Mouse (Mus musculus): ENCODE measurements around the gene Lemd1. TPM values are rescaled to one million over a fixed set of nuclear protein-coding genes. Genes with fewer than 3 reads are reported as not detected.

Gene Lemd1
- total RNA-seq (2021): not detected
- long read RNA-seq, experiment 1: 0 reads
- long read RNA-seq, experiment 2: 0 reads

- DNase-seq: no peak
- intact Hi-C loops (cut with DNase I): no loop called here
These were observed at the start of gene Lemd1, which contains the start of gene AC124108.1 for GRCm38 (mm10) chr1:132191093-132191785. Gene Lemd1 (plus strand): TSS chr1:132191431. Gene AC124108.1 (plus strand): TSS chr1:132191457.

DNA sequence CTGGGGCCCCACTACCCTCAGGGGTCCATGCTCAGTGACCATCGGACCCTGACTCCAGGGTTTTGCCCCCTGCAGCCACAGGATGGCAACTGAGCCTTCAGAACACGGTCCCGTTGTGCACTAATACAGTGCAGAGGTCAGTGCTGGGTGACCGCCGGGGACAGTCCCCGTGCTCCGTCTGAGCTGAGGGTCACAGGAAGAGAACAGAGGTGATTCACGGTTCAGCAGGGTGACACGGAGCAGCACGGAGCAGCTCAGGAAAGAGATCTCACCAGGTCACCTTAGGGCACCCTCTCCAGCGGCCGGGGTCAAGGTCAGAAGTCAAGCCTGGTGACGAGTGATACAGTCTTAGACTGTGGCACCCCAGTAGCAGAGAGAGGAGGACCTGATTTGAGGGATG lies 49.5 kb upstream of the Lemd1 start:
- intact Hi-C loops (cut with DNase I): no loop called here

DNA sequence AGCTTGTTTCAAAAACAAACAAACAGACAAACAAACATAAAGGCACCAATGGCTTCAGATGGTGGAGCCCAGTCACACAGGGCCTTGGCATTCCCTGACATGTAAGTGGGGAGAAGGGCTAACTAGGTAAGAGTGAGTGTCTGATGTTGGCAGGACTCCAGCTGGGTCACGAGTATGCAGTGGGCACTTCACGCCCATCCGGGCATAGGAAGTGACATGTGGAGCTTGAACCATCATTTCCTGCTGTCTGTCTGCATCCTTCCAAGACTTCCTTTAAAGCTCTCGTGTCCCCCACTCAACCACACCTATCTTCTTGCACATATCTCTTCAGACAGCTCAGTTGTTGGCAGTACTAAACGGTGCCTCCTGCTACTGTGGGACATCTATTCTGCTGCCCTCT lies 48.2 kb upstream of the Lemd1 start:
- DNase-seq: no peak
- intact Hi-C loops (cut with DNase I): no loop called here

More for the DNA sequence above, 49.5 kb upstream of the Lemd1 start:
- DNase-seq: no peak

GRCm38 (mm10) chr1:132143730-132144129 lies 47.5 kb upstream of the Lemd1 start:
- no peak for DNase-seq
- intact Hi-C loops (cut with DNase I): no loop called here

DNA sequence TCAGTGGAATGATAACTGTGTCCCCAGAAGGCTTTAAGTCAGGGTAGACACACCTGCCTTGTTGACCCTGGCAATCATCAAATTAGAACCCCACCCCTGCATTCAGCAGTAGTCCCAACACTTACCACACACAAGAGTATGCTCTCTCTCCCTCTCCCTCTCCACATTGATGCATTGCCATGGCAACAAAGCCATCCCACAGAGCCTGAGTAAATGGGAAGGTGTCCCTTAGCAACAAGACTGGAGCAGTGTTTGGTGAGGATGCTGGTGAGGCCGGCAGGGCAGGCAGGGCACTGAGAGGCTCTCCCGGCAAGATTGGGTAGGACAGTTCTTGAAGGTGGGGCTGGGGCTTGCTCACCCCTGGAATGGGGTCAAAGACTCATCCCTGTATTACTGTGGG lies 47.0 kb upstream of the Lemd1 start:
- intact Hi-C loops (cut with DNase I): no loop called here
- DNase-seq: no peak

GRCm38 (mm10) chr1:132144837-132145236 lies 46.4 kb upstream of the Lemd1 start:
- DNase-seq: no peak
- intact Hi-C loops (cut with DNase I): no loop called here

GRCm38 (mm10) chr1:132145973-132146685 lies 45.1 kb upstream of the Lemd1 start:
- no peak for DNase-seq
- intact Hi-C loops (cut with DNase I): no loop called here

- no peak for DNase-seq
- intact Hi-C loops (cut with DNase I): no loop called here
These were observed 41.8 kb upstream of the Lemd1 start for GRCm38 (mm10) chr1:132149410-132149809.

GRCm38 (mm10) chr1:132150171-132150570 lies 41.1 kb upstream of the Lemd1 start:
- no peak for DNase-seq
- intact Hi-C loops (cut with DNase I): no loop called here

- no peak for DNase-seq
These were observed 40.2 kb upstream of the Lemd1 start for GRCm38 (mm10) chr1:132150817-132151601.

GRCm38 (mm10) chr1:132151908-132152307 lies 39.3 kb upstream of the Lemd1 start:
- intact Hi-C loops (cut with DNase I): no loop called here
- no peak for DNase-seq

More at GRCm38 (mm10) chr1:132150817-132151601, 40.2 kb upstream of the Lemd1 start:
- intact Hi-C loops (cut with DNase I): no loop called here

DNA sequence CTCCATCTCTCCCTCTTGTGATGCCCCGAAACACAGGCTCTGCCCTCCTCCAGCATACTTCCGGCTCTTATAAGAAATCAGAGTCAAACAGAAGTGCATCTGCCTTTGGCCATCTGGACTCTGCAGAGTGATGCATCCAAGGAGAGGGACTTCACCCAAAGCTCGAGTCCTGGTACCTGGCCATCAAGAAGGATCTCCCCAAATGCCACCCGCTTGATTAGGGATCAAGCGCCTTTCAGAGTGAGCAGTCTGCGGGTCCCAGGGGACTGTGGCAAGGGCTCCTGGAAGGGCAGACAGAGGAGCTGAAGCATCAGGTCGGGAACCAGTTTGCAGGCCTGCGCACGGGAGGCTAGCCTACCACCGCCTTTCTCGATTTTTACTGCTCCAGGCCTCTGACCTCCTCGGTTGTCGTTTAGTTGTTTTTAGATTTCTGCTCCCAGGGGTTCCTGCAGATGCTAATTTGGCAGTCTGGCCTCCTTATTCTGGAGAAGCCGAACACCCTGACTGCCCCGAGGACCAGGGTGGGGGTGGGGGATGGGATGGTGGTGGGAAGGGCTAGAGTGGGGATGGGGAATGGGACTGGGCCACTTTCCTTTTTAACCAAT lies 38.0 kb upstream of the Lemd1 start:
- no peak for DNase-seq
- intact Hi-C loops (cut with DNase I): no loop called here

GRCm38 (mm10) chr1:132153691-132154090 lies 37.5 kb upstream of the Lemd1 start:
- intact Hi-C loops (cut with DNase I): no loop called here
- no peak for DNase-seq

DNA sequence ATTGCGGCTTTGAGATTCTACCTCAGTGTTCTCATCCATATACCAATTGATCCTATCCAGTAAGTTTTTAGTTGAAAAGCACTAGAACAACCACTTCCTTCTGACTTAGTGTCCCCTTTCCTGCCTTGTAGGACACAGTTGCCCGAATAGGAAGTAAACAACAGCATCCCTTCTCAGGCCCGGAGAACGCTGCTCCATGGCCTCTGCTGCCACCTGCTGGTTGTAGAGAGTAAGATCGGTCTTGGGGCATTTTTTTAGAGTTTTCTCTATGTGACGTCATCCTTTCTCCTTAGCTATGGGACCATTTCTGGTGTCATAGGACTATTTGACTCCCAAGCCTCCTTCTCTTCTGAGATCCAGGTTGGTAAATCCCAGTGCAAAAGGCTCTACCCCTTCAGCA lies 35.5 kb upstream of the Lemd1 start:
- peak; percentile 64 to 77 for DNase-seq
- intact Hi-C loops (cut with DNase I): loop anchor here (1.0 to 5.0 kb wide), 3 partner anchors 34 to 197 kb away; no protein-coding TSS in a partner anchor

DNA sequence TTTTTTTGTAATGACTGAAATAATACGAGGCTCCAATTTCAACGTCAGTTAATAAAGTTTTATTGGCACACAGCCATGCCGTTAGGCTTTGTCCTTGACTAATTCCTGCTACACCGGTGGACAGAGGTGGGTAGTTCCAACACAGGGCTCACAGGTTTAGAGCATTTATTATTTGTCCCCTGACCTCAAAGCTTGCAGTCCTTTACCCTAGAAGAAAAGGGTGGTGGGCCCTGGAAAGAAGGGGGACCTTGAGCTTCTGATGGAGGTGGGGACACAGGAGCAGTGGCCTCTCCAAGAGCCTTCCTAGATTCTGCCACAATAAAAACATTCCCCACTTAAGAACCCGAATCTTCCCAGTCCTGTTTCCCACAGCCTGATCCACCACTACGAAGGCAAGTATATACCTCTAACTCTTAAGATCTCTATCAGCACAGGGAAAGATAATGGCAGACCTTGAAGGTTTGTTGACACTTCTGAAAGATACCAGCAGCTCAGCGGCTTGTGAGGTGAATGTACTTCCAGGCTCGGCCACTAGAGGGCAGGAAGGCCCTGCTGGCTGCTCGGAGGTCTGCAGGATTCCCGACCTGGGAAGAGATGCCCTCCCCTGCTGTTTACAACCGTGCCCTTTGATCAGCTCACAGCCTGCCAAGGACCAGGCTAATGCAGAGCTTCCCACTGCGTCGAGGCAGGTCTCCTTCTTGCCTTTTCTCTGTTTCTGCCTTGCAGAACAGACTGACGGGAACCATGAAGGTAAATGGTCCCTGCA lies 34.0 kb upstream of the Lemd1 start:
- intact Hi-C loops (cut with DNase I): loop anchor here (2.0 to 5.0 kb wide), 2 partner anchors 80 to 195 kb away; no protein-coding TSS in a partner anchor
- peak; percentile 80 to 85 for DNase-seq

GRCm38 (mm10) chr1:132157808-132158207 lies 33.4 kb upstream of the Lemd1 start:
- DNase-seq: no peak
- intact Hi-C loops (cut with DNase I): loop anchor here (2.0 to 5.0 kb wide), 3 partner anchors 79 to 194 kb away; no protein-coding TSS in a partner anchor

DNA sequence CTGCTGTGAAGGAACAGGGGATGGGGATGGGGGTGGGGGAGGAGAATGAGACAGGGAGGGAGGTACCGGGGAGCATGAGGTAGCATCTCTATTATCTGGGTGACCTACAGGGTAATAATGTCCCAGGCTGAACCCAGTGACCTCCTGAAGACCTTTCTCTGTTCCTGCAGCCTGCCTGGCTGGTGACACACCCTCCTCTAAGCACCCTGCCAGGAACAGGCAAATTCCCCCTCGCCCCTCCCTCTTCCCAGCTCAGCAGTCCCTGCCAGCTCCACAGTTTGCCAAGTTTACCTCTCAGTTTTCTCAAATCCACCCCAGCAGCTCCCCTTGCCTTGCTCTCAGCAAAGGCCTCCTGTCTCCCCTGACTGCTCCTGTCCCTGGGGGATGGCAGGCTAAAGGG lies 32.5 kb upstream of the Lemd1 start:
- intact Hi-C loops (cut with DNase I): loop anchor here (2.0 to 5.0 kb wide), 2 partner anchors 146 to 194 kb away; no protein-coding TSS in a partner anchor
- DNase-seq: peak in 1 of 2 experiments; percentile 33

DNA sequence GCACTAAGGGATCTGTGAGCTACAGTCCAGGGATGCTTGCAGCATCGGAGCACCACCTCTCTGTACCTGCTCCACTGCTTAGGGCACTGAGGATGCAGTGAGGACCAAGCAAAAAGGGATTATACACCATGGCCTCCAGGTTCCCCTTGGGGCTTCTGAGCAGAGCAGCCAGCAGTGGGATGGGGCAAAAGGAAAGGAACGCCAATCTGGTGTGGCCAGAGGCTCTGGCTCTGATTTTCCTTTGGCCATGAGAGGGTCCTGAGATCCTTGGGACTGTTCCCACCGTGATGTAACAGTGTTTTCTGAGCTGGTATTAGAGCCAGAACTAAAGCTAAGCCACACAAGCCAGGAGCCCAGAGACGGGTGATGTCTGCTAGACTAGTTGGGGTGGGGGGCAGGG lies 31.6 kb upstream of the Lemd1 start:
- DNase-seq: no peak
- intact Hi-C loops (cut with DNase I): loop anchor here (2.0 to 5.0 kb wide), 2 partner anchors 145 to 193 kb away; no protein-coding TSS in a partner anchor

DNA sequence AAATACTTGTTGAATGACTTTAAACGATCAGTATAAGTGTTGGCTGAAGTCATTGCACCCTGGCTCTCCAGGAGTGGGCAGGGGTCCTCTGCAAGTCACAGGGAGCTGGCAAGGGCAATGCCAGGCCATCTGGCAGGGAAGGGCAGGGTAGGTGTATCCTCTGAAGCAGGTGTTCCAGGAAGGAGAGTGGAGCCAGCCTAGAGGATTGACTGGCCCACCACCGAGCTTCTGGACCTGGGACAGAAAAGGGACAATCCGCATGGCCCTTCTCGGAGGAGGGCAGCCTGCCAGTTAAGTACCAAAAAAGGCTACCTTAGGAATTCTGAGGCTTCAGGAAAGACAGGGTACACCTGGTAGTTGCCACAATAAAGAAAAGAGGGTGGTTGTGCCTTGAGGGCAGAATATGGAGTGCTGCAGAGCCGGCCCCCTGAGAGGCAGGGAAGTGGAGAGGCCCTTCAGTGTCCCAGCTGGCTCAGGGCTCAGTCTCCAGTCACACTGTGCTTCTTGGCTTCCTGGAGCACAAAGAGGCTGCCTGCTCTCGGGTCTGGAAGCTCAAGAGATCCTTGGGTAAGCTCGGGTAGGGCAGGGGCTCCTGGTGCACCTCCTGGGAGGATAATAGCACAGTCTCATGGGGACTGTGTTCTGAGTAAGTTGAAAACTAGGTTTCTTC lies 29.9 kb upstream of the Lemd1 start:
- no peak for DNase-seq
- intact Hi-C loops (cut with DNase I): no loop called here

Data from gastrocnemius, postnatal 36 days (tissue).